Mouse (Mus musculus): ENCODE results near the gene Nfib.

Nfib gene

DNA sequence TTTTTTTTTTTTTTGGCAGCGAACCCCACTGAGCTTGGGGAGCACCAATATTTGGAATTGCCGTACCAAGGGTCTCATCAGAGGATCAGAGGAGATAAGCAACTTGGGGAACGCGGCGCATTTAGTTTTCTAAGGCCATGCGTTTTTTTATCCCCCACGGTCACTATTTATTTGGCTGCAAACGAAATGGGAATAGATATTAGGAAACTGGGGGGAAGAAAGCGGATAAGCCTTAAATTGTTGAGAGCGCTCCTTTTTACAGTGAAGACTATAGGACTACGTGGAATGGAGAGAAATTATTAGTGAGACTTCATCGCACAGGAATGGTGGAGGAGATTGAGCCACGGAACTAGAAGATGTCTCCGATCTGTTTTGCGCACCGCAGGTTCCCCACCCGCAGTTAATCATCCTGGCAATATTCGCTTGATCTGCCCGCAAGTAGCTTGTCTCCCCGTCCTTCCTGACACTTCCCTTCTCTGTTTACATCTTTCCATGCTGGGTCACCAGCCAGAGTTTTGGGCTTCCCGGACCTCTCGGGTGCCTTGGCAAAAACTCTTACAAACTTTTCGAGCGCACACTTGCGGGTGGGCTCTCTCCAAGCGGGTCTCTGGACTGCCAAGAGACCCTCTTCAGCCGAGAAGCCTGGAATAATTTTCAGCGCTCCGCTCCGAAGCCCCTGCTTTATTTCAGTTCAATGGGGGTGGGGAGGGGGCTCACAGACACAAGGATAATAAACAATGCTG is 167.3 kb downstream of the Nfib start:
- DNase-seq = peak in 1 of 2 experiments; percentile 18

DNA sequence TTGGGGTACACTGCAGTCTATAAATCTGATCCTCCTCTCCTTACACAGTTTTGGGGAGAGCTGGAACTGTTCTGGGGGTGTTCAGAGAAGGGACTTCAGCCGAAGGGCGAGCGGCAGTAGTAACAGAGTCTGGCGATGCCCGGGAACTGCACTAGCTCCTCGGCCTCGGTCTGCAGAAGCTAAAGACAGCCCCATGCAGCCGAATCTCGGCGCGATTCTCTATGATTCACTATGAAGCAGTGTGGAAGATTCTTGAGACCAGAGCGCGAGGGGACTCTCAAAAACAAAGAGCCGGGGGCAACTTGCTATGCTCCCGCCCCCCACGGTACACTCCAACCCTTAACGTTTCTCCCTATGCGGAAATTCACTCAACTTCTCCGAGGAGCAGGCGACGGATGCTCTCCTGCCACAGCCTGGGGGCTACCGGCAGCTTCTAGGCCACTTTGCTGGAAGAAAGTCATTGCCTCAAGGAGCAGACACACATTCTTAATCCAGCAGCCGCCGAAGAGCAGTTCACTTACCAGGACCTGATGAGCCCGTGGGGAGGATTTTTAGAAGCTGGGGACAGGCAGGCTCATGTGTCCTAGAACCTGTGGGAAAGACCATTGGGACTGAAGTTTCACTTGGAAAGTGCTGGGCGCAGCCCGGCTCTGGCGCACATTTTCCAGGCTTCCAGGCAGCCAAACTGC is 168.1 kb downstream of the Nfib start:
- DNase-seq = peak; percentile 38 to 48

DNA sequence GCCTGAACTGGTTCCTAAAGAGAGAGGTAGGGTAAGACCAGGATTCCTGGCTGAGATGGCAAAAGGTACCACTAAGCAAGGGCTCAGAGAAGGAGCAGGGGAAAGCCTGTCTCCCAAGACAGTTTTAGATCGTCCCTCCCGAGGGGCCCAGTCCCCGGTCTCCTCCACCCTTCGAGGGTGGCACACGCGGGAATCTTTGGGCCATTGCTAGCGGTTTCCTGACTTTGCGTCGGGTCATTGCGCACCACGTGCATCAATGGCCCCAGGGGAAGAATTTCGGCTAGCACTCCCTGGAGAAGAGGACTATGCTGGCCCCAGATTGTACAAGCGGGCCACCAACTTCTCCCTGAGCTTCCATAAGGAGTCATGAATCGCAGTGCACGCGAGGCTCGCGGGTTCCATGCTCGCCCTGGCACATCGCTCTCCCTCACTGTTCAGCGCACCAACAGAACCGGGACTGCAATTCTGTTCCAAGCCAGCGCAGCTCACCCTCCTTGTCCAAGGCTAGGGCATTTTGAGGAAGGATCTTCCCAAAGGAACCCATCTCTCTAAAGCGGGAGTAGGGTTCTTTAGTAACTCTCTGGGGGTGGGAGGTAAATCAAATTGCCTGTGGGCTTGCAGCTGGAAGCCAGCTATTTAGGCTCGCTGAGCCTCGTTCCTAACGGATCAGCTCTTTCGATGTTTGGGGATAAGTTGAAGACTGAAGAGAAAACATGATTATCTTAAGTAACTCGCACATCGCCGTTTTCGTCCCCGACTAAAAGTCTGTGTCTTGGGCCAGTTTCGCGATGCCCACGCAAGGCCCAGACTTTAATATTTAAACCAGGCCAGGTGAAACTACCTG is 168.9 kb downstream of the Nfib start:
- no peak for DNase-seq

DNA sequence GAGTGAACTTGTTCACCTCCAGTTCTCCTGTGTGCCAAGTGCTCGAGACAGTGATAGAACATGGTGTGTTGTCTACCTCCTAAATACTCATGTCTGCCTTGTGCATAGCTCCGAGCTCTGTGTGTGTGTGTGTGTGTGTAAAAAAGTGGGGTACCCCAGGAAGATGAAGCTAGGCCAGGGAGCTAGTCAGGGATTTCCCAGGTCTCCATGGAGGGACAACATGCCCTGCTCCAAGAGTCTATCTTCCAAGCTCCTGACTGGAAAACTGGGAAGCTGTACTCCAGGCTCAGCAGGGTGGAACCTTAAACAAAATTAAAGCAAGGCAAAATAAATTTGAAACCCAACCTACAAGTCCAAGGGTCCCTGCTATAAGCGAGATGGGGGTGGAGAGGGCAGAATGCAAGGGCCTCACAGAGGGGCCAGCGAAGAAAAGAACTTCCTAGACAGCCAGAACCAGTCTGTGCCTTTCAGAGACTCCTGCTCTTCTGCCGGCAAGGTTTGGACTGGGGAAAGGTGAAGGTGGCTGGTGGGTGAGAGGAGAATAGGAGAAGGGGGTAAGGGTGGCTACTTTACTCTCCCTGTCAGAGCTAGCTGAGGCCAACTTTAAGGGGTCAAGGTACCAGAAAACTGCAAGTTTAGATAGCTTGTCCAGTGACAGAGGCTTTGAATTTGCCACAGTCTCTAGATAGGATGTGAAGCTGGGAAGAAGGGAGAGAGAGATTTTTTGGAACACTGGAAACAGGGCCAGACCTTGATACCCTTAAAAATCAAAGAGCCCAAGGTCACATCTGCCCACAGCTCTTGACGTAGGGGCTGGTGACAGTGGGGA is 169.7 kb downstream of the Nfib start:
- no peak for DNase-seq

DNA sequence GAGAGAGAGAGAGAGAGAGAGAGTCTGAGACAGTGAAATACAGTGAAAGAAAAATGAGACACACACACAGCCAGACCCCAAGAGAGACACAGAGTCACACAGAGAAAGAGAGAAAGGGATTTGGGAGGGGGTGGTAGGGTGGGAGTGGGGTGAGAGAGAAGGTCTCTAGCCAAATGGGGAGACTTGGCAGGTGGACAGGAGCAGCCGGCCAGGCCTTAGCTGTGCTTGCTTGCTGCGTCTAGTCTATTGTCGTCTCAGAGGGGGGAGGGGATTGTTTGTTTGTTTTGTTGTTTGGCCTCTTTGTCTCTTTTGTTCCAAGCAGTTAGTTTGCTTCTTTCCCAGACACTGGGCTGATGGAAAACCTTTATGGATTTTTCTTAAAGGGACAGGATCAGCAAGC is 172.3 kb downstream of the Nfib start:
- no peak for DNase-seq

DNA sequence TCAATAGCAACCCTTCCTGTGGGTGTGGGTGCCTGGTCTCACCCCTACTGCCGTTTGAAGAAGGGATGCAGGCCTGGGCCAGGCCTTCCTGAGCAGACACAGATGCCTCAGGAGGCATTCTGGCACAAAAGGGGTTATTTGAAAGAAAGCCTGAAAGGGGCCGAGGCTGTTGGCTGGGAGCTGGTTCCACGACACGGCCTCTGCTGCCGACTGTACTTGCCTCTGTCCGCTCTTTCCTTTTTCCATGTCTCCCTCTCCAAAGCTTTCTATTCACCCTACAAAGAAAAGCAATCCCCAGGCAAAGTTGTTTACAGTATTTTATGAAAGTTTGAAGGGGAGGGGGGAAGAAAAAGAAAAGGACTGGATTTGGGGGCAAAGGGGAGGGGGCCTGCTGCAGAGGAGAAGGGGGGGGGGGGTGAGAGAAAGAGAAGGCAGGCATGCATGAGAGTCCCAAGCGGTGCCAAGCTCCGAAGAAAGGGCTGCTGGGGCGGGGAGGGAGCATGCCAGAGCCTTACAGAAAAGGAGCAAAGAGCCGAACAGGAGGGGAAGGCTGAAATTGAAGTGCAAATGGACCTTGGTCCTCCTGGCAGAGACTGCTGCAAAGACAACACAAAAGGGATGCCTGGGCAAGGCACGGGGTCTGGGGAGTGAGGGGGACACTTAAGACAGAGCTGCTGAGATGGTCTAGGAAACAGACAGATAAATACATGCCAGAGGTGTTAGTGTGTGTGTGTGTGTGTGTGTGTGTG is 172.9 kb downstream of the Nfib start:
- peak; percentile 39 to 60 for DNase-seq

DNA sequence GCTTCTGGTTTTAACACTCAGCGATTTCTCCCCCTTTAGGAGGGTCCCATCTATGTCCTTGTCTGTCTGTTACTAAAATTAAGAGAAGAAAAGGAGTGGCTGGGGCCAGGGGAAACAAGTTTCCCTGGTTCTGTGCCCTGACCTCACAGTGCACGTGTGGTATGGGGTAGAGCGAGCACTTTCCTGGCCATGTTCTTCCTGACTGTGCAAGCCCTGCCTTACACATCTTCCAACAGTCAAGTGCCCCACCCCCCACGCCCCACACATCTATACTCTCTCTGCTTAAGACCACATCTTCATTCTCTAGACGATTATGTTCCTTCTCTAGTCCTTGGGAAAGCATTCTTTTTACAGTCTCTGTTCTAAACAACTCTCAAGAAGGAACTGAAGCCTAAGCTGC is 173.6 kb downstream of the Nfib start:
- no peak for DNase-seq

DNA sequence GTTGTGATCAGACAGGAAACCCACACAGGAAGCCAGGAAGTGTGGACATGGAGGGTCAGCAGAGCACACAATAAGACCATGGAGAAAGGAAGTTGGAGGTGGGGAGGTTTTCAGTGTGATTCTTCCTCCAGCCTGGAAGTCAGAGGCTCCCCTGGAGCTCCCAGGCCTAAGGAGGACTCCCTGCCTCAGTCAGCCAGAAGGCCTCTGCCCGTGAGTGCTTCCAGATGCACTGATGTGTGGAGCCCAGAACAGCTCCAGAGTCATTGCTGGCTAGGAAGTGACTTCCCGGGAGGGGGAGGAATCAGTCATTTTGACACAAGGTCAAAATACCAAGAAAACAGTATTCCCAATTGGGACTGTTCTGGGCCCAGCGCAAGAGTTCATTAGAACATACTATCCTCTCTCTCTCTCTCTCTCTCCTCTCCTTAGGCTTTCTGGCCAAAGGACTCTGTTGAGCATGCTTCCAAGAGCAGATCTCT is 174.6 kb downstream of the Nfib start:
- peak; percentile 26 to 68 for DNase-seq

DNA sequence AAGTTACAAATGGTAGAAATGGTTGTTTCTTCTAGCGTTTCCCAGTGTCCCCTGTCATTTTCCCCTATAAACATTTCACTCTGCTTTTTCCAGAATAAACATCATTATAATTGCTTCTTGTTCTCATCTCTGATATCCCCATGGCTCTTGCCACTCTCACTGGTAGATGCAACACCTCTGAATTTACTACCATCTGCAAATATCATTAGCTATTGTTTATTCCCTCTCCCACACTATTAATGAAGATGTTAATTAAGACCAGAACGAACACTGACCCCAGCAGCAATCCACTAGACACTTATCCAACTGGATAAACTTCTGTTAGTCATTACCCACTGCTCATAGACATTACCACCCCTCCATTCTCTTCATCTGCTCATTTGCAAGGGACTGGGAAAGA is 176.6 kb downstream of the Nfib start:
- no peak for DNase-seq

DNA sequence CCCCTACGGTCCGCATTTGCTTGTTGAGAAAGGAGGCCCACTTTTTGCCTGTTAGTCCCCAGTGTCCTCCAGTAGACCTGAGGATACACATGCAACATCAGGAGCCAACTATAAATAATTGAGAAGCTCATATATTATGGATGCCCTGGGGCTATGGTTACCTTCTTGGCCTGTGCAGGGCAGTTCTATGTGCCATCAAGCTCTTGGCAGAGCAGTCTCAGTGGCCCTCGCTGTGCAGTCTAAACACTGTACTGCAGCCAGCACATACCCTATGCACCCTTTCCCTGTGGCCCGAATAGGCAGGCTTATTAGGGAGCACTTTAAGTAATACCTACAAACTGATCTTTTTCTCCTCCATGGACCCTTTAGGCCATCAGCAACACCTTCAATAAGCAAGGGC is 185.6 kb downstream of the Nfib start:
- DNase-seq = no peak

DNA sequence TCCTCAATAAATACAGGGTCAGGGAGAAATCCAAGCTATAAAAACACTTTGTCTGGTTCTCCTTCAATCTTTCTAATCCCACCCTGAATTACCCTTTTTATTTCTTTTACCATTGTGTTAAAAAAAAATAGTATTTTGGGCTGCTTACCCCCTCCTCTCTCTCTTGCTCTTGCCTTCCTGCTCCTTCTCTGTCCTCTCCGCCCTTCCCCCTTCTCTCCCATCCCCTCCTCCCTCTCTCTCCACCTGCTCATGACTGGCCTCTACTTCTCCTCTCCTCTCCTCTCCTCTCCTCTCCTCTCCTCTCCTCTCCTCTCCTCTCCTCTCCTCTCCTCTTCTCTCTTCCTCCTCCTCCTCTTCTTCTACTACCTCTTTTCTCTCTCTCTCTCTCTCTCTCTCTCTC is 187.4 kb downstream of the Nfib start:
- DNase-seq = no peak

DNA sequence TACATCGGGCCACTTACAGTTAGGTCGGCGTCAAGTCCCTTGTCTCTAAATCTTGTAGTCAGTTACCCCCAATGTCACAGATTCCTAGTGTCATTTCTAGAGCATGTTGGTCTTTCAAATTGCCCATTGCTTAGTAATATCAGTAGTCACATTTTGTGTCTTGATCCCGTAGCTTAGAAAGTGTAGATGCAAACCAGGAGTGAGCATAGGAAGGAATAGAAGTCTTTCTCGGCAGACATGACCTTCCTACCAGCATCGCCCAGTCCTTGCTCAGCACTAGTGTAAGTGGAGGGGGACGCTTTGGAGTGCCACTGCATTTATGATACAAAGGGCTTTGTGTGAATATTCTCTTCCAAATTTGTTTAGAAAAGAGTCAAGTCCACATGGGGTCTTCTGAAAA is 188.2 kb downstream of the Nfib start:
- no peak for DNase-seq

DNA sequence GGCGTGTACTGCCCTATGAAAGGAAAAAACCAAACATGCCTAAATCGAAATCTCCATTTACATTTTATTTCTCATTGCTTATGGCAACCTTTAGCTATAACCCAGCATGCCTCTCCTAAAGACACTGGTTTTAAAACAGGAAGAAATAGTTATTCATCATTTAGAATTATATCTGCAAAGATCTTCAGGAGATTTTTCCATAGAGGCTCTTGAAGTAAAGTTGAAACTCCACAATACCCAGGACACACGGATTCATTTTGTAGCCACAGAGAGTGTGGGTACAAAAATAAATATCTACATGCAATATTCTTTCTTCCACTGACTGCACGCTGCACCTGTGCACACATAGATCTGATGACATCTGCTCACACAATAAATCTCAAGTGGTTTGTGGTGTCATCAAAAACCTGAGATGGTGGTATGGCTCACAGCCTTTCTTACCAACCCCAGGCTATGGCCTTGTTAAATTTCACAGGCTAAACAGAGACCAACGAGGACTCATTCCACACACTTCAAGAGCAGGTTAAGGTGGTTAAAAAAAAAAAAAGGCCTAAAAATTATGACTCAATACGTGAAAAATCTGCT is 189.2 kb downstream of the Nfib start:
- DNase-seq = no peak

DNA sequence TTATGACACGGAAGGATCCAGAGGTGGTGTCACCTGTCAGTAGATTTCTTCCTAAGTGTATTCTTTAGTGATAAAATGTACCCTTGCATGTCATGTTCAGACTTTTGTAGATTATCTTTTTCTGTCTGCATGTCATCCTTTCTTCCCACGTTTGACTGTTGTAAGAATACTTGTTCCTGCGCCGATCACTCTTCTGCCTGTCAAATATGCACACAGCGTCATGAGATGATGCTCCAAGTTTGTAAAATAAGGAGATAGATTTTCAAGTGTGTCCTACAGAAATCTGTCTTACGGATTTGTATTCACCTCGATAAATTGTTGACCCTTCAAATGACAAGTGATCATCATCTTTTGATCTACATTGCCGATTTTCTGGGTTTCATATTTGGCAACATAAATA is 190.6 kb downstream of the Nfib start:
- DNase-seq = no peak

DNA sequence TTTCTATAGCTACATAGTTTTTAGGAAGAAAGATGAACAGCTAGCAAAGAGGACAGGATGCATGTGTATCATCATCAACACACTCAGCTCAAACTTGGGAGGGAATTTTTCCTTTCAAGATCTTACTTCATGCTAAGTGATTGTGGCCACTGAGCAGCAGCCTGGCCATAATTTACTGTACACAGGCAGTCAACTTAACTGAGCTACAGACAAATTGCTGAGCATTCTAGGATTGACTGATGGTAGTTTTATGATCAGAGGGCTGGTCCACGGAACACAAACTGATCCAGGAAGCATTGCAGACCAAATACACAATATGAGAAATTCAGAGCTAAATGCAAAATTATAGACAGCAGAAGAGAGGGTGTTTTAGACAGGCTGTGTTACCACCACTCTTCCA is 191.2 kb downstream of the Nfib start:
- DNase-seq = no peak

DNA sequence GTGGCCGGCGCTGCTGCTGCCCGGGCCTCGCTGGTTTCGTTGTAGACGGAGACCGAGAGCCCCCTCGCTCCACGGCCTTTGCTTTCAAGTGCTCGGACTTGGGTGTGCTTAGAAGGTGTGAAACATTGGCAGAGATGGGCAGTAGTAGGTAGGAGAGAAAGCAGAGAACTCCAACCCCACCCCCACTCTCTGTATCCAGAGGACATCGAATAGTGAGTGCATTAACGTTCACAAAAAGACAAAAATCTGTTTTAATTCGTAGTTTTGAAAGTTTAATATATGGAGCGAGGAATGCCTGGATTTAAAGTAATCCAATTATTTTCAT is 192.2 kb downstream of the Nfib start:
- DNase-seq = no peak

DNA sequence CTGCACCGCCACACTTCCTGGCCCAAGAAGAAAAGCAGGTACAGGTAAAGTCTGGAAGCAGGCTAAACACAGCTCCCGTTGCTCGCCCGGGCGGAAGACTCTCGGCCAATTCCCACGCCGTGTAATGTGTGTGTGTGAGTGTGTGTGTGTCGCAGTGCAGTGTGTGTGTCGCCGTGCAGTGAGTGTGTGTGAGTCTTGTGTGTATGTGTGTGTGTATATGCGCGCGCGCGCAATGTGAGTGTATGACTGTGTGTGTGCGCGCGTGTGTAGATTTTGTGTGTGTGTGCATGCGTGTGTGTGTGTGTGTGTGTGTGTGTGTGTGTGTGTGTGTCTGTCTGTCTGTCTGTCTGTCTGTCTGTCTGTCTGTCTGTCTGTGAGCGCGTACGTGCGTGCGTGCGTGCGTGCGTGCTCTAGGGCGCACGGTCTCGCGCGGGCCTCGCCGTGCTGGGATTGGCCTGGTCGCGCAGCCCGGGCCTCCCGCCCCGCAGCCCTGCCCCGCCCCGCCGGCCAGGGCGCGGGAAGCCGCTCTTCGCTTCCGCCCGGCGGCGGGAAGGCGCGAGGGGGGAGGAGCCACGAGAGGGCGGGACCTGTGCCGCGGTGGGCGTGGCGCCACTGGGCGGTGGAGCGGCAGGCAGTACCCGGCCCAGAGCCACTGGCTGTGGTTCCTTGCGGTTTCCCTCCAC is 192.7 kb downstream of the Nfib start:
- DNase-seq = peak; percentile 95 to 97

DNA sequence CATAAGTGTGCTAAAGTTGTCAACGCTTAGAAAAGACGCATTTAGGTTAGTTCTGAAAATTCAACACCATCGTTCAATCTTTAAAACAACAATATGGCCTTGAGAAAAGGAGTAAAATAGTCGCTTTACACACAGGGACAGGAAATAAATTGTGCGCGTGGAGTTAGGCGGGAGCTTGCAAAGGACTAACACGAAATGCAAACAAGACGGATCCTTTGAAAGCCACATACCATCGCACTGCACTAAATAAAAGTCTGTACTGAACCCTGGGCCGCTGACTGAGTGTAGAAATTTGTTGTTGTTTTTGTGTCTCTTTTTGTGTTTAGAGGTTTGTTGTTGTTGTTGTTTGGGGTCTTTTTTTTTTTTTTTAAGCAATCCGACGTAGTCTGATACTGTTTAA is 193.2 kb downstream of the Nfib start:
- peak in 1 of 2 experiments; percentile 33 for DNase-seq

DNA sequence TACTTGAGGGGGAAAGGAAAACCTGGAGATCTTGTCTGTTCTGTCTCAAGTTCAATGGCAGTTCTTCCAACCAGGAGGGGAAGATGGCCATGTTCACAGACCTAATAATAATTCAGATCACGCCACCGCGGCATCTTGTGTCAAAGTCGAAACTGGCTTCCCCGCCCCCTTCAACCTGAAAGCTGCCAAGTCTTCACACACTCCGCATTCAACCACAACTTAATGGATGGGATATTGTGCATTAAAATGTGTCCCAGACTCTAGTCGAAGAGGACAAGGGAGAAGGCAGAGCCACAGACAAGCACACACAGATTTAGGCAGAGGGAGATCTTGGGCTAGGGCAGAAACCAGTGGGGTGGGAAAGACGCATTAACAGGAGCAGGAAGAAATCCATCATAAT is 194.0 kb downstream of the Nfib start:
- DNase-seq = peak; percentile 83

DNA sequence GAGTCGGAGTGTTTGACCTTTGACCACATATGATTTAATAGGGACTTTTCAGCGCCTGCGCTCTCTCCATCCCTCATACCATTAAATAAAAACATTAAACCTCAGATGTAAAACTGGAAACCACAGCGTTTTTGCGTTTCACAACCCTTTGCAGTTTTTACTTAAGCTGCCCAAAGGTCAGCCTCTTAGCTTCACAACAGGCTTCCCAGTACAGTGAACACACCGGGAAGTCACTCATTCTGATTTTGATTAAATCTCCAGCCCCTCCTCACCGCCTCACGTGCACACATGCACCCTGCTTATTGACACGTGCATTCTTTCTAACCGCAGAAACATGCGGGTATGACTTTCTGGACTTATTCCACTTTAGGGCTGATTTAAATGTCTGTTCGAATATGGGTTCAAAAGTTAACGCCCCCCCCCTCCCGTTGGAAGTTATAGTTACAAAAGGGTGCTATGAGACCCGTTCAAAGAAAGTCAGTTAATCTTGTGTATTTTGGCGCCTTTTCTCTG is 194.5 kb downstream of the Nfib start:
- peak; percentile 55 to 70 for DNase-seq

DNA sequence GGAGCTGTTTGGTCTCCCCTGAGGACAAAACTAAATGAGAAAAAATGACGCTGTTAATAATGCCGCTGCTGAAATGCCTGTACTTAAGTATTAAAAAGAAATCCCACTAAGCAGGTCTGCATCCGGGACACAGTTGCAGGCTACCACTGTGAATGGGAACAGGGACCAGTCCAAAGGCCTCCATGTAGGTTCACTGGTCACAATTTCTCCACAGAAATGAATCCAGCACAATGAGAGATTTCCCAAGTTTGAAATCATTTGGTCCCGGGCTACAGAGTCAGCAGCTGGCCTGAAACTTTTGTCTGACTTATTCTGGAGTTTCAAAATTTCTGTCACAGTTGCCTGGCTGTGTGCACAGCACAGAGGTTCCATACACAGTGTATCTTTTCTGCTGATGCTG is 195.8 kb downstream of the Nfib start:
- no peak for DNase-seq
